Mouse (Mus musculus) megakaryocyte progenitor cell, adult 5-6 weeks (primary cell): ENCODE data around the gene Dvl2. TPM values are rescaled to one million over a fixed set of nuclear protein-coding genes. Genes with fewer than 3 reads are reported as not detected.

Source experiments
- ATAC-seq: replicated peaks from 2 replicates; pipeline ENCODE4 v1.8.0; 2016; ENCODE audit warnings: mild to moderate bottlenecking, moderate TSS enrichment, inconsistent platforms; ENCODE audit not compliant: poor library complexity
- total RNA-seq, 2 experiments: library from RNA; stranded (forward) in 1 of 2; stranded (reverse) in 1 of 2; fragments of 157-497, 149-512 nt in 1 of 2; fragments of 200-1000 nt in 1 of 2; gene quantifications; 2 replicates each; pipeline versions ENCODE4 v1.2.3 to v1.2.4; 2015 to 2017

Gene Dvl2
- total RNA-seq, 2 experiments from 2014 or later = 9.5 TPM

GRCm38 (mm10) chr11:70055618-70056214, 55.3 kb downstream of the Dvl2 start:
- ATAC-seq = peak; percentile 95

- no peak for ATAC-seq
Measured at GRCm38 (mm10) chr11:70057805-70058204, 57.4 kb downstream of the Dvl2 start.

GRCm38 (mm10) chr11:70059930-70060329, 59.5 kb downstream of the Dvl2 start:
- ATAC-seq = no peak

Other genes starting within 250 kb of the Dvl2 start
Only the 30 nearest of the 39 such genes appear.
- gene Chrnb1, start 204.7 kb upstream of the Dvl2 start, total RNA-seq (2015) = 0.24 and 1.6 TPM in 2 replicates
- gene Chrnb1, start 204.7 kb upstream of the Dvl2 start, total RNA-seq (2017) = 0.04 and 0.44 TPM in 2 replicates
- gene Fgf11, start 198.7 kb upstream of the Dvl2 start, total RNA-seq (2015) = 0.22 and 0.52 TPM in 2 replicates
- 0.21 and 0.41 TPM in 2 replicates for gene Fgf11, start 198.7 kb upstream of the Dvl2 start, total RNA-seq (2017)
- gene Tmem102, start 195.0 kb upstream of the Dvl2 start, total RNA-seq (2015) = not detected in 2 replicates
- gene Tmem102, start 195.0 kb upstream of the Dvl2 start, total RNA-seq (2017) = not detected in 2 replicates
- not detected in 2 replicates for gene Gm39566, start 185.3 kb upstream of the Dvl2 start, total RNA-seq (2015)
- gene Gm39566, start 185.3 kb upstream of the Dvl2 start, total RNA-seq (2017) = not detected in 2 replicates
- gene Spem2, start 182.1 kb upstream of the Dvl2 start, total RNA-seq (2015) = not detected in 2 replicates
- not detected in 2 replicates for gene Spem2, start 182.1 kb upstream of the Dvl2 start, total RNA-seq (2017)
- not detected in 2 replicates for gene Spem1, start 178.4 kb upstream of the Dvl2 start, total RNA-seq (2015)
- 0.79 TPM in 1 of 2 replicates, not detected in the other for gene Spem1, start 178.4 kb upstream of the Dvl2 start, total RNA-seq (2017)
- 8.4 and 10.8 TPM in 2 replicates for gene Nlgn2, start 162.8 kb upstream of the Dvl2 start, total RNA-seq (2015)
- gene Nlgn2, start 162.8 kb upstream of the Dvl2 start, total RNA-seq (2017) = 3.5 and 6.2 TPM in 2 replicates
- gene Tmem256, start 162.1 kb upstream of the Dvl2 start, total RNA-seq (2015) = 240 and 307 TPM in 2 replicates
- 174 and 238 TPM in 2 replicates for gene Tmem256, start 162.1 kb upstream of the Dvl2 start, total RNA-seq (2017)
- gene Plscr3, start 154.2 kb upstream of the Dvl2 start, total RNA-seq (2015) = 60.6 and 62.2 TPM in 2 replicates
- 29.1 and 32.9 TPM in 2 replicates for gene Plscr3, start 154.2 kb upstream of the Dvl2 start, total RNA-seq (2017)
- gene Tnk1, start 141.9 kb upstream of the Dvl2 start, total RNA-seq (2015) = 0.32 TPM in 1 of 2 replicates, not detected in the other
- 0.54 TPM in 1 of 2 replicates, not detected in the other for gene Tnk1, start 141.9 kb upstream of the Dvl2 start, total RNA-seq (2017)
- gene Tmem95, start 122.6 kb upstream of the Dvl2 start, total RNA-seq (2015) = not detected in 2 replicates
- not detected in 2 replicates for gene Tmem95, start 122.6 kb upstream of the Dvl2 start, total RNA-seq (2017)
- gene Kctd11, start 119.2 kb upstream of the Dvl2 start, total RNA-seq (2015) = 1.1 and 2.3 TPM in 2 replicates
- gene Kctd11, start 119.2 kb upstream of the Dvl2 start, total RNA-seq (2017) = 0.88 and 1.9 TPM in 2 replicates
- gene Acap1, start 105.1 kb upstream of the Dvl2 start, total RNA-seq (2015) = 23.6 and 24.7 TPM in 2 replicates
- 59.2 and 67.5 TPM in 2 replicates for gene Acap1, start 105.1 kb upstream of the Dvl2 start, total RNA-seq (2017)
- 1.9 and 3.0 TPM in 2 replicates for gene 2810408A11Rik, start 99.6 kb upstream of the Dvl2 start, total RNA-seq (2015)
- 1.7 and 6.6 TPM in 2 replicates for gene 2810408A11Rik, start 99.6 kb upstream of the Dvl2 start, total RNA-seq (2017)
- 9.5 and 11.0 TPM in 2 replicates for gene Neurl4, start 99.5 kb upstream of the Dvl2 start, total RNA-seq (2015)
- 20.2 and 21.6 TPM in 2 replicates for gene Neurl4, start 99.5 kb upstream of the Dvl2 start, total RNA-seq (2017)
- 106 and 114 TPM in 2 replicates for gene Gps2, start 86.7 kb upstream of the Dvl2 start, total RNA-seq (2015)
- 46.2 and 56.3 TPM in 2 replicates for gene Gps2, start 86.7 kb upstream of the Dvl2 start, total RNA-seq (2017)
- 1,355 and 1,412 TPM in 2 replicates for gene Eif5a, start 78.6 kb upstream of the Dvl2 start, total RNA-seq (2015)
- gene Eif5a, start 78.6 kb upstream of the Dvl2 start, total RNA-seq (2017) = 1,221 and 1,257 TPM in 2 replicates
- gene Ybx2, start 64.8 kb upstream of the Dvl2 start, total RNA-seq (2015) = 0.32 TPM in 1 of 2 replicates, not detected in the other
- not detected in 2 replicates for gene Ybx2, start 64.8 kb upstream of the Dvl2 start, total RNA-seq (2017)
- gene Slc2a4, start 52.4 kb upstream of the Dvl2 start, total RNA-seq (2015) = 0.22 TPM in 1 of 2 replicates, not detected in the other
- gene Slc2a4, start 52.4 kb upstream of the Dvl2 start, total RNA-seq (2017) = not detected in 2 replicates
- gene Cldn7, start 35.8 kb upstream of the Dvl2 start, total RNA-seq (2015) = not detected in 2 replicates
- gene Cldn7, start 35.8 kb upstream of the Dvl2 start, total RNA-seq (2017) = not detected in 2 replicates
- gene Ctdnep1, start 19.4 kb upstream of the Dvl2 start, total RNA-seq (2015) = 131 and 135 TPM in 2 replicates
- 28.7 and 33.7 TPM in 2 replicates for gene Ctdnep1, start 19.4 kb upstream of the Dvl2 start, total RNA-seq (2017)
- gene Elp5, start 18.1 kb upstream of the Dvl2 start, total RNA-seq (2015) = 110 and 129 TPM in 2 replicates
- gene Elp5, start 18.1 kb upstream of the Dvl2 start, total RNA-seq (2017) = 57.5 and 66.1 TPM in 2 replicates
- gene Gabarap, start 9.5 kb upstream of the Dvl2 start, total RNA-seq (2015) = 387 and 444 TPM in 2 replicates
- gene Gabarap, start 9.5 kb upstream of the Dvl2 start, total RNA-seq (2017) = 242 and 274 TPM in 2 replicates
- gene Phf23, start 4.8 kb upstream of the Dvl2 start, total RNA-seq (2015) = 34.5 and 37.9 TPM in 2 replicates
- 31.7 and 40.0 TPM in 2 replicates for gene Phf23, start 4.8 kb upstream of the Dvl2 start, total RNA-seq (2017)
- gene Acadvl, start 14.8 kb downstream of the Dvl2 start, total RNA-seq (2015) = 28.7 and 45.7 TPM in 2 replicates
- gene Acadvl, start 14.8 kb downstream of the Dvl2 start, total RNA-seq (2017) = 43.6 and 49.1 TPM in 2 replicates
- gene Dlg4, start 16.3 kb downstream of the Dvl2 start, total RNA-seq (2015) = 5.8 and 6.7 TPM in 2 replicates
- 3.8 and 4.1 TPM in 2 replicates for gene Dlg4, start 16.3 kb downstream of the Dvl2 start, total RNA-seq (2017)
- gene Asgr1, start 53.5 kb downstream of the Dvl2 start, total RNA-seq (2015) = not detected in 2 replicates
- gene Asgr1, start 53.5 kb downstream of the Dvl2 start, total RNA-seq (2017) = not detected in 2 replicates
- not detected in 2 replicates for gene Asgr2, start 92.0 kb downstream of the Dvl2 start, total RNA-seq (2015)
- 0.62 TPM in 1 of 2 replicates, not detected in the other for gene Asgr2, start 92.0 kb downstream of the Dvl2 start, total RNA-seq (2017)
- gene Mgl2, start 129.7 kb downstream of the Dvl2 start, total RNA-seq (2015) = 25.7 and 30.7 TPM in 2 replicates
- 29.3 and 36.6 TPM in 2 replicates for gene Mgl2, start 129.7 kb downstream of the Dvl2 start, total RNA-seq (2017)
- gene Clec10a, start 155.6 kb downstream of the Dvl2 start, total RNA-seq (2015) = 4.4 and 6.0 TPM in 2 replicates
- 7.4 and 7.5 TPM in 2 replicates for gene Clec10a, start 155.6 kb downstream of the Dvl2 start, total RNA-seq (2017)